Mouse (Mus musculus) adrenal gland, postnatal 4 days (tissue): ENCODE measurements around the gene D7Ertd443e. TPM values are rescaled to one million over a fixed set of nuclear protein-coding genes. Genes with fewer than 3 reads are reported as not detected.

Experiments
- DNase-seq, 2 experiments: peaks; one replicate each; pipeline ENCODE4 v3.0.0; 2021 to 2022; ENCODE audit warnings: low spot score in 2 of 2, mixed read lengths in 2 of 2
- total RNA-seq, 2 experiments: library from RNA; stranded (reverse); gene quantifications; 2 replicates each; pipeline ENCODE4 v1.2.3; 2021

D7Ertd443e gene
- total RNA-seq, 2 experiments from 2014 or later = 3.9 to 6.8 TPM

GRCm38 (mm10) chr7:134229899-134230298, 155.6 kb downstream of the D7Ertd443e start:
- DNase-seq = no peak

GRCm38 (mm10) chr7:134227773-134228455, 157.5 kb downstream of the D7Ertd443e start:
- no peak for DNase-seq

DNA sequence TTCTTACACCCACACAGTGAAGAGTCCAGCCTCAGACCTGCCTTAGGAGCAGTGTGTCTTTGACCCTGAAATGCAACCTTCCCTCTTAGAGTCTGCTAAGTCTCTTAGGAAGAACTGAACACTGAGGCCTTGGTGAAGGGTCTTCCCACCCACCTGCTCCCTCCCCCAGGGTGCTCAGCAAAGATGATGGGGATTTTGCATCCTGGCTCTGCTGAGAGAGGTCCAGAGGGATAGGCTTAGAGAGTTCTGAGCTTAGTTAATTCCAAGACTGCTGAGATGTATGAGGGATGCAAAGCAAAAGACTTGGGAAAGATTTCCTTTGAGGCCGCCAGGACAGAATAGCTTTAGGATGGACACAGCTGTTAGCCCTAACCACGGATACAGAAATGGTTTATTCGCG, 158.4 kb downstream of the D7Ertd443e start:
- no peak for DNase-seq

DNA sequence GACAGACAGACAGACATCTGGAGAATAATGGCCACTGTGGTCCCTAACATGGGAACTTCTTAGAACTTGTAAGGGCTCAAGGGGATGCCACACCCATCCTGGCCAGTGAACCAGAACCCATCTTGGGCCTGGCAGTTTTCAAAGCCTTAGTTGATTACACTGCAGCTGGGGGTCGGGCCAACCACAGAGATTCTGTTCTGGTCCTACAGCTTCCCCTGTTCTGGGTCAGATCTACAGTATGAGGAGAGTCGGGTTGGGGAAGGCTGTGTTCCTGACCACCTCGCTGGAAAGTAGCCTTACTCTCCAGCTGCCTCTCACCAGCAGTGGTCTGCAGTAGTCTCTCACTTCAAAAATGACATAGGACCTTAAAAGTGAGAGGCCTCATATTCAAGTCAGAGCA, 159.2 kb downstream of the D7Ertd443e start:
- no peak for DNase-seq

- peak; percentile 36 to 45 for DNase-seq
Measured at GRCm38 (mm10) chr7:134224741-134225612, 160.5 kb downstream of the D7Ertd443e start.

DNA sequence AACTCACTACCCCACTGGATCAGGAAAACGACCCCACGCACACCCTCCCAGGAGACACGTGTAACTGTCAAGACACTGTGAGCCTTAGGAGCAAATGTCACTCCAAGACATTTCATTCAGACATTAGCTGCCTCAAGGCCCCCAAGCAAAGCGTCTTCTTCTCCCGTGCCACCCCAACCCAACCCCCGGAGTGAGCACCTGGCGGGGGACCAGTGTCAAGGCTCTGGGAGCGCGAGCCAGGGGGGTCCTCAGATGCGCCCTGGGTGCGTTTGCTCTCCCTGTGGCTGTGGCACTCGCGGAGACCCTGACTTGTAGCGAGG, 161.1 kb downstream of the D7Ertd443e start:
- DNase-seq = peak in 1 of 2 experiments; percentile 7

DNA sequence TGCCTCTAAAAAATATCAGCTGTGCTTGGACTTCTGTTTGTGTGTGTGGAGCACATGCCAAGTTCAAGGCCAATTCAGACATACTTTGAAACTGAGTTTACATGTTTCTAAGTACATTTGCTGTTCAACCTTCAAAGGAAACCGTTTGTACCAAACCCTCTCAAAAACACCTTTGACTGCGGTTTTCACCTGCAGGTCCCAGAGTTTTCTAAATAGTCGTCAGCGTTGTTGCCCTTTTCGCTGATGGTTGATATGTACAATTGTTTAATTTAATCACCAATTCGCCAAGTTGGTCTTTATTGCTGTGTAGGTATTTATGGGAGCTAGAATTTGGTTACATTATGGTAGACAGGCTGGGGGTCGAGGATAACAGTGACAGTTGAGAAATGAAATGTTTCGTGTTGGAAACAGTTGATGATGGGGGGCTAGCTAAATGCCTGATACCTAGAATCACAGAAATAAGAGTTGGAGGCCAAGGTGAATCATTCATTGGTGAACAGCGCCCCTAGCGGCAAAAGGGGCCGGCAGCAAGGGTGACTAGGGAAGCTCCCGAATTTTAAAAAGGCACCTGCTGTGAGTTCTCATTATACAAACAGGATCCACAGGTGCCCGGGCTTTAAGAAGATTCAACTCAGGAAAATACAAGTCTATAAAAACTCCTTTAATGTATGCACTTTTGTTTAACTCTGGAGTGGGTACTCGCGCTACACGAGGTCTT, 161.9 kb downstream of the D7Ertd443e start:
- DNase-seq = peak; percentile 53 to 71

Other genes with a start within 250 kb of the D7Ertd443e start
- 10 to 100 TPM; 24.4 to 26.3 TPM for gene Adam12, start 153.5 kb downstream of the D7Ertd443e start, total RNA-seq